Mouse (Mus musculus) retina, adult 2 months (tissue): ENCODE results near the gene Leng8.
"Not testable (repeated sequence)": the region's sequence is repeated elsewhere in the genome, so short reads cannot be mapped to it uniquely, and the experiment has no call there.

ENCODE experiments used
- DNase-seq: peaks from one replicate; pipeline ENCODE4 v3.0.0-alpha.2; 2012; ENCODE audit warnings: low read depth, low spot score

The Leng8 gene

DNA sequence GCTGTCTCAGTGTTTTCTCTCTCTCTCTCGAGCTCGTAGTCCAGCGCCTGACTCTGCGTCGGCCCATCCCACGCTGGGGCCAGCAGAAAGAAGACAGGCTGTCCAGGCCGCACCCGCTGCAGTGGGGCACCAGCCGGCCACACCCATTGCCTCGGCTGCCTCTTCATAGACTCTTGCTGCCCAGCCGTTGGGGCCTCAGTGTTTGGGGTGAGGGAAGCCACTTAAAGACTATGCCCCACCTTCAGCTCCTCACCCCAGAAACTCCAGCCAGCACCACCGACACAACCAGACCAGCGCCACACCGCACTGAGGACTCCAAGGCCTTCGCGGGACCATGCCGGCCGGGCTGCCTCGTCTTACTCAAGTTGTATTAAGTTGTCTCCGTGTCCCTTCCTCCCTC, 10.5 kb downstream of the Leng8 start:
- no peak for DNase-seq

DNA sequence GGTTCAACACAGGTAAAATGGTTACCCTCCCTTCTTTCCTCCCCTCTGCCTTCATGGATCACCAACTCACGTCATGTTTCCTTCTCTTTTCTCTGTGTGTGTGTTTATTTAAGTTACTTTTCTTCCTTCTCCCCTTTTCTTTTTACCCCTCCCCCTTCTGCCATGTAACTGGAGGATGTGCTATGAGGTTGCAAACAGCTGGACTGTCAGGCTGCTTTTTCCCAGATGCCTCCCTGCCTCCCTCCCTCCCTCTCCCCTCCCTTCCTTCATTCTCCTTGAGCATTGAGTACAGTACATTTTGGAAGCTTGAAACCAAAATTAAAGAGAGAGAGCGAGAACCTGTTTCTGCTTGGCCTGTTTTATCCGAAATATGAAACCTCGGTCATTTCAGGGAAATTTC, 11.0 kb downstream of the Leng8 start:
- DNase-seq: no peak

DNA sequence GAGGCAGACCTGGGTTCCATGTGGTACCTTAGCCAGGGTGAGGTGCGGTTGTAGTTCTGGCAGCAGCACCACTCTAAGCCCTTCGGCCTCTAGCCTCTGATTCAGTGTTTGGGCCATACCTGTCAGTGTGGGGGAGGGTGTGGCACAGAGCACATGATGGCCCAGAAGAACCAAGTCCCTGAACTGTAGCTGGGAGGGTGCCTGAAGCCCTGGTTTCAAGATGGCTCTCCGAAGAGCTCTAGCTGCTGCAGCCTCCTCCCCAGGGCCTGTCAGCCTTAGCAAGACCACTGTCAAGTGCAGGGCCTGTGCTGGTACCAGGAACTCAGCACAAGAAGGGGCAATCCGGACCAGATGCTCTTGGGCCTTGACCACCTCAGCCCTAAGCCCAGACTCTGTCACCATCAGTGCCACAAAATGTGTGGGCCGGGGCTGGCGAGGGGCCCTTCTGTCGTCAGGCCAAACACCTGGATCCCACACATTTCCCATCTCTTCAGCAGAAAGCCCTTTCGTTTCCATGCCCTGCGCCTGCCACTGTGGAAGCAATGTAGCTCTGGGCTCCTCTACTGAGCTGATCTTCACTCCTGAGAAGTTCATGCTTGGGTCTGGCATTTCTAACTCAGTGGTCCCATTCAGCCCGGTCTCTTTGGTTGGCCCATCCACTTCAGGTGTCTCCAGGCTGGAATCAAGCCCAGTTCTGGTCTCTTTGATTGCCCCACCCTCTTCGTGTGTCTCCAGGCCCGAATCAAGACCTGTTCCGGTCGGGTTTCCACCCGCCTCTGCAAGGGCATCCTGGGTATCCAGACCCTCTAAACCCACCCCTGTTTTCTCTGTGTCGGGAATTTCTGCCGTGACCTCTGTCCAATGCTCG, 11.7 kb downstream of the Leng8 start:
- no peak for DNase-seq

GRCm38 (mm10) chr7:4149209-4150054, 12.6 kb downstream of the Leng8 start:
- no peak for DNase-seq

DNA sequence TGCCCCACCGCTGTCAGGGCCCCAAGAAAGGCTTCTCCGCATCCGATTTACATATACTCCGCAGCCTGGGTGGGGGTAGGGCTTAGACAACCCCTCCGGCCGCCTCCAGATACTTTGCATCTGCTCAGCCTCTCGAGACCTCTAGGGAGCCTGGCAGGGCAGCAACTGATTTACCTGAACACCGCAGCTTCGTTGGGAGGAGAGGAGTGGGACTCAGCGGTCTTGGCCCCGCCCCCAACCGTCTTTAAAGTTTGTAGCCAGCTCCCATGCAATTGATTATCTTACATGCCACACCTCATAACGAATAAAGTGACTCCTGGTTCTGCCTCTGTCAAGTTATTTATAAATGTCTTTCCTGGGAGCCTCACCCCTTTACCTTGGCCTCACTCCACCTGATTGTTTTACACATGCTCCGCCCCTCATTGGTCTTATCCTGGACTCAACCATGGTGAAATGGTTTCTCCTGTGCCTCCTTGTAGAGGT, 13.3 kb downstream of the Leng8 start, which contains the start of gene Leng9:
Leng9 (minus strand) TSS at position 316 of the 483 bp plus-strand sequence.
- no peak for DNase-seq

- DNase-seq: no peak
These were observed 14.0 kb downstream of the Leng8 start for GRCm38 (mm10) chr7:4150811-4151221.

- no peak for DNase-seq
These were observed 14.4 kb downstream of the Leng8 start for GRCm38 (mm10) chr7:4151241-4151640.

DNA sequence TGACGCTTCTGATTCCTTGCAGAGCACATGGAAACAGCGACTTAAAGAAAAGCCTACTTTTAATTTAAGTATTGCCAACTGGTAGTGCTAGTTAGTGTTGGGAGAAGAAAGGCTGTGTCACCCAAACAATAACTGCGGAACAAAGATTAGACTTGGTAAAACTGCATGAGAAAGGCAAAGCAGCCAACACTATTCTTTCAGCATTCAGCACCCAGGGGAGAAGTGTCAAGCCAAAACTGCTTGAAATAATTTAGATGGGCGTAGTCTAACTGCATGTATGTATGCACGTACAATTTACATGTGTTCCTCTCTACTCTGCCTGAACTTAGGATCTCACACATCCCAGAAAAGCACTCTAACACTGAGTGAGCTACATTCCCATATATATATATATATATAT, 17.5 kb downstream of the Leng8 start:
- DNase-seq: no peak

GRCm38 (mm10) chr7:4154976-4155375, 18.1 kb downstream of the Leng8 start:
- DNase-seq: no peak

- DNase-seq: not testable (repeated sequence)
These were observed 24.8 kb downstream of the Leng8 start for GRCm38 (mm10) chr7:4161596-4161995.

DNA sequence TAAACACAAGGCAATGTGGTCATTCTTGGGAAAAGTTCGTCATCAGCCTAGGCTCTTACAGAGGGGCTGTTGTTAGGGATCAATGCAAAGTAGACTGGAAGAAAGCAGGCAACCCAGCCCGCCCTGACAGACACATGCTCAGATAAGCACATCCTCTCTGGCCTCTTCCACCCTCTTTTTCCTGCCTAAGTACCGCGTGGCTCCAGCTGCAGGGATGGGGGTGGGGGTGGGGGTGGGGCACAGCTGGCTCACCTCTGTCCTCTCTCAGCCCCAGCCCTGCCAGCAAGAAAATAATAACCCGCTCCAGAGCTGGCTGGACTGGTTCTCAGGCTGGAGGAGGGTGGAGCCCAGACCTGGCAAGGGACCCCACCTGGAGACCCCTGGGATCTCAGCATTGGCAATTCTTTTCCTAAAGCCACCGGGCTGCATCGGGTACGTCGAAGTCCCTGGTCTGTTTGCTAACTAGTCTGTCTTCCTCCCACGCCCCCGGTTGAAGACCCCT, 26.8 kb downstream of the Leng8 start:
- no peak for DNase-seq

GRCm38 (mm10) chr7:4164090-4164910, 27.5 kb downstream of the Leng8 start, which contains the start of gene Cdc42ep5:
Cdc42ep5 (minus strand) TSS chr7:4164860.
- no peak for DNase-seq

DNA sequence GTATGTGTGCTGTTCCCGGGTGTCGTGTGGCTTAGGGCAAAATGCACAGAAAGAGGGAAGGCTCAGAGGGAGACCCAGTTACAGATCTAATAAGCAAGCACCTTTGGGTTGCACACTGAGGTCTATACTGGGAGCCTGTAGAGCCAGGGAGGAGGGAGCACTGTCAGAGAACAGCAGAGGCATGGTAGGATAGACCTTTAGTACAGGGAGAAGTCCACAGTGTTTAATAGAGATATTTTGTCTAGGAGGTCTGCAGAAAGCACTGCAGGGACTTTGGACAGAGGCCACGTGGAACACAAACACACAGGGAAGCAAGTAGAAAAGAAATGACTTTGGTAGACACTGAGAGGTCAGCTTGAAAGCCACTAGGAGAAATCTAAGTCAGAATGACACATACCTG, 28.4 kb downstream of the Leng8 start:
- no peak for DNase-seq

DNA sequence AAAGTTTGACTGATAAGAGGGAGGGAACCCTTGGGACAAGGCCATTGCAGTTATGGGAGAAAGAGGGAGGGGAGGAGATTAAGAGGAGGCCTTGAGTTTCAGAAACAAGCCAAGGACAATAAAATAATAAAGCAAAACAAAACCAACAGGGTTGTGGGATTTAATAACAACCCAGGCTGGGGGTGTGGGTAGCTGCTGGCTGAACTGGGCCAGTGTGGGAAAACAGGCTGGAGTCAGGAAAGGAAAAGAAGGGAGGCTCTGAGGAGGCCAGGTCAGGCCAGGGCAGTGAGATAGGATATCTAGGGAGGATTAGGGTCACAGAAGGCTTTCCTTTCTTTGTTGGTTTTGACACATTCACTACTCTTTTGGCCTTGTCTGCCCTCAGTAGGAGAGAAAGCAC, 30.3 kb downstream of the Leng8 start:
- DNase-seq: no peak

GRCm38 (mm10) chr7:4170193-4170938, 33.5 kb downstream of the Leng8 start:
- no peak for DNase-seq

- DNase-seq: no peak
These were observed 41.6 kb downstream of the Leng8 start for GRCm38 (mm10) chr7:4178438-4178837.
